Mouse (Mus musculus) embryonic facial prominence, embryonic 14.5 days (tissue): ENCODE data around the gene Dhx57. TPM values are rescaled to one million over a fixed set of nuclear protein-coding genes. Genes with fewer than 3 reads are reported as not detected.
A peak's percentile ranks its signal among the peaks of the same experiment; 100 is the strongest.

Source experiments
- ATAC-seq: fragments of 200-750 bp; cut with Nextera tagmentation; 2 replicates; pipeline ENCODE4 v1.8.0; 2017; ENCODE audit warnings: low read depth, moderate number of reproducible peaks, moderate TSS enrichment
- DNase-seq: peaks from one replicate; pipeline ENCODE4 v3.0.0-alpha.2; 2015; ENCODE audit warnings: low spot score
- H3K27ac ChIP-seq: fragments of 300-500 bp; sonication (generic); replicated peaks from 2 replicates; pipeline ENCODE4 v1.5.1; 2014; ENCODE audit warnings: low read depth, mild to moderate bottlenecking, low read length, moderate library complexity
- H3K27me3 ChIP-seq: fragments of 300-500 bp; sonication (generic); replicated peaks from 2 replicates; pipeline ENCODE4 v1.6.1; 2014; ENCODE audit warnings: low read length; ENCODE audit not compliant: control insufficient read depth, insufficient read depth
- H3K36me3 ChIP-seq: fragments of 300-500 bp; sonication (generic); 2 replicates; pipeline ENCODE4 v1.6.1; 2014; ENCODE audit warnings: low read length, mixed read lengths; ENCODE audit not compliant: control insufficient read depth, insufficient read depth
- H3K4me1 ChIP-seq: fragments of 300-500 bp; sonication (generic); 2 replicates; pipeline ENCODE4 v1.6.1; 2014; ENCODE audit warnings: antibody characterized with exemption, low read length; ENCODE audit not compliant: control insufficient read depth, insufficient read depth
- H3K4me2 ChIP-seq: fragments of 300-500 bp; sonication (generic); 2 replicates; pipeline ENCODE4 v1.6.1; 2014; ENCODE audit warnings: low read depth, mild to moderate bottlenecking, low read length, moderate library complexity, mixed read lengths
- H3K4me3 ChIP-seq: fragments of 300-500 bp; sonication (generic); 2 replicates; pipeline ENCODE4 v1.5.1; 2014; ENCODE audit warnings: low read depth, mild to moderate bottlenecking, low read length
- H3K9ac ChIP-seq: fragments of 300-500 bp; sonication (generic); 2 replicates; pipeline ENCODE4 v1.6.1; 2014; ENCODE audit warnings: low read depth, mild to moderate bottlenecking, low read length, moderate library complexity, mixed read lengths
- H3K9me3 ChIP-seq: fragments of 300-500 bp; sonication (generic); 2 replicates; pipeline ENCODE4 v1.6.1; 2016; ENCODE audit warnings: low read length; ENCODE audit not compliant: control insufficient read depth
- WGBS: fragments of 180-500 bp; shearing (Covaris S2); extraction: QIAGEN DNeasy Blood & Tissue Kit; methylation state at CpG from one replicate; pipeline ENCODE4 v1.1.7; 2014; 5-methylcytosine and 5-hydroxymethylcytosine counted together
- polyA plus RNA-seq: library from polyadenylated mRNA; unstranded; fragments of >200 nt; fragmentation: Nextera tagmentation; extraction: Ambion mirVana; gene quantifications from 2 replicates; pipeline ENCODE4 v1.2.1, GENCODE M21; 2014

The Dhx57 gene
- polyA plus RNA-seq, 1 experiment from 2014 or later, result 19.5 TPM

DNA sequence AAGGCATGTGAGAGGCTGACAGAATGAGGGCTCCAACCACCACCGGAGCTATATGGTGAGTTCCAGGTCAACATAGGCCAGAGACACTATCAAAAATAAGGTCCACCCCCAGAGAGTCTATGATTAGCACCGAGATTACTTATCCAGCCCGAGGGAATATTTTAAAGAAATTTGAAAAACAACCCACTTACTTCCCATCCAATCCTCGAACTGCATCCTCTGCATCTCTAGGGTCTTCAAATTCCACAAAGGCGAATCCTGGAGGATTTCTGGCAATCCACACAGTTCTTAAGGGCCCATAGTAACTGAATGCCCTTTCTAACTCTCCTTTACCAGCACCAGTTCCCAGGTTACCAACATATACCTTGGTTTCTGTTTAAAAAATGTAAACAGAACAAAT lies 84.6 kb downstream of the Dhx57 start:
- Histone ChIP-seq H3K27me3 (no peaks in the 10 kb centered on the region), H3K27ac (peak overlapping the region; percentile 96), H3K4me3 (peak overlapping the region; percentile 65), H3K4me1 (peaks cover 9% of the 10 kb centered on the region; the same call in 1 of the 2 replicates), H3K9me3 (no peaks in the 10 kb centered on the region), H3K36me3 (peaks cover 44% of the 10 kb centered on the region), H3K9ac (peak overlapping the region; percentile 91), H3K4me2 (peak overlapping the region; percentile 92)
- DNase-seq (no peak), ATAC-seq (no peak)
- WGBS, result 16% methylated on average over 5 of the region's 5 CpGs

DNA sequence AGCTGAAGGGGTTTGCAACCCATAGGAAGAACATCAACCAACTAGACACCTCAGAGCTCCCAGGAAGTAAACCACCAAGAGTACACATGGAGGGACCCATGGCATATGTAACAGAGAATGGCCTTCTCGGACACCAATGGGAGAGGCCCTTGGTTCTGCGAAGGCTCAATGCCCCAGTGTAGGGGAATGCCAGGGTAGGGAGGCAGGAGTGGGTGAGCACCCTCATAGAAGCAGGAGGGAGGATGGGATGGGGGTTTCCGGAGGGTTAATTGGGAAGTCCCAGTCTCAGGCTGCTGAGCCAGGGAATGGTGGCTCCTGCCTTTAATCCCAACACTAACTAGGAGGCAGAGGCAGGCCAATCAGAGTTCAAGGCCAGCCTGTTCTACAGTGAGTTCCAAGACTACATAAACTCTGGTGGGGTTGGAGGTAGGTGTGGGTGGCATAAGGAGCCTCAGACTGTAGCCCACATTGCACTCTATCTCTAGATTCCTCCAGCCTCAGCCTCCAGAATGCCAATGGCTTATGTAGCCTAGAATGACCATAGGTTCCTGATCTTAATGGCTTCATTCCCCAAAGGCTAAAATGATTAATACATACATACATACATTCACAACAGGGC lies 91.0 kb downstream of the Dhx57 start:
- no peak overlapping the region for H3K27ac ChIP-seq
- WGBS, result 89% methylated on average over 3 of the region's 3 CpGs
- no peak overlapping the region for H3K4me3 ChIP-seq
- DNase-seq, result no peak
- H3K9me3 ChIP-seq, result no peaks in the 10 kb centered on the region
- H3K9ac ChIP-seq, result no peak overlapping the region
- H3K36me3 ChIP-seq, result peaks cover 82% of the 10 kb centered on the region
- no peaks in the 10 kb centered on the region for H3K27me3 ChIP-seq
- H3K4me2 ChIP-seq, result no peak overlapping the region
- no peak for ATAC-seq
- no peaks in the 10 kb centered on the region for H3K4me1 ChIP-seq

DNA sequence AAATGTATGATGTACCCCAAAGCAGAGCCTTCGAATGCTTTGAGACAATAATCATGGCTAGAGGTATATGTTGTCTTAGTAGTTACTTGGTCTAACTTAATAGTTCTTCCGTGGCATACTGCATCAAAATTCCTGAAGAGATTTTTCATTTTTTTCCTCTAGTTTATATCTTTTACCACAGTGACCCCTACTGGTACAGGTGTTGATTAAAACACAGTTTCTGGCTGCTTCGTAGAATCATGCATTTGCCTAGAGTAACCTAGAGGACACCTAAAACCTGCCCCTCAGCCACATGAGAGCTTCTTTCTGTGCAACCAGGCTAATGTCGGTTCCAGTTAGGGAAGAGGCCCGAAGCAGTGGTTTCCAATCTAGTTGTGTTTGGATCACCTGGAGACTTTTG lies 97.2 kb downstream of the Dhx57 start:
- peaks cover 31% of the 10 kb centered on the region for H3K36me3 ChIP-seq
- WGBS, result 64% methylated on average over 5 of the region's 5 CpGs
- H3K9me3 ChIP-seq, result no peaks in the 10 kb centered on the region
- H3K4me1 ChIP-seq, result no peaks in the 10 kb centered on the region
- H3K27ac ChIP-seq, result no peak overlapping the region
- no peak overlapping the region for H3K4me2 ChIP-seq
- DNase-seq (peak; percentile 63), ATAC-seq (no peak)
- H3K27me3 ChIP-seq, result no peaks in the 10 kb centered on the region
- H3K4me3 ChIP-seq, result no peak overlapping the region
- H3K9ac ChIP-seq, result no peak overlapping the region

Other genes starting within 250 kb of the Dhx57 start
- 55.6 and 61.0 TPM in 2 replicates for gene Hnrnpll, start 228.1 kb downstream of the Dhx57 start, polyA plus RNA-seq
- gene Galm, start 163.0 kb downstream of the Dhx57 start, polyA plus RNA-seq, result 25.8 and 27.3 TPM in 2 replicates
- gene Srsf7, start 83.2 kb downstream of the Dhx57 start, polyA plus RNA-seq, result 485 and 532 TPM in 2 replicates
- 0.18 and 0.19 TPM in 2 replicates for gene Ttc39d, start 83.0 kb downstream of the Dhx57 start, polyA plus RNA-seq
- gene Gemin6, start 66.0 kb downstream of the Dhx57 start, polyA plus RNA-seq, result 33.1 and 34.5 TPM in 2 replicates
- gene Morn2, start 273 bp downstream of the Dhx57 start, polyA plus RNA-seq, result 26.7 and 27.9 TPM in 2 replicates
- gene Arhgef33, start 16.9 kb upstream of the Dhx57 start, polyA plus RNA-seq, result 0.88 and 1.7 TPM in 2 replicates
- 0.75 and 1.8 TPM in 2 replicates for gene Gm10190, start 83.1 kb upstream of the Dhx57 start, polyA plus RNA-seq
- 7.3 and 8.3 TPM in 2 replicates for gene Sos1, start 190.0 kb upstream of the Dhx57 start, polyA plus RNA-seq